Mouse (Mus musculus): ENCODE measurements around the gene Abcb8. TPM values are rescaled to one million over a fixed set of nuclear protein-coding genes. Genes with fewer than 3 reads are reported as not detected.
"Not testable (repeated sequence)": the region's sequence is repeated elsewhere in the genome, so short reads cannot be mapped to it uniquely, and the experiment has no call there.

The Abcb8 gene
- polyA plus RNA-seq, 1 experiment from 2014 or later = 52.5 TPM

- H3K4me2 ChIP-seq (replicated peaks; ENCODE audit: low read depth, low read length) = peak overlapping the region; percentile 59
- ATAC-seq (ENCODE audit: insufficient number of reproducible peaks, insufficient read depth, low FRiP score, low read depth) = peak; percentile 95
- H3K4me1 ChIP-seq (ENCODE audit: control insufficient read depth, insufficient read depth, low read length) = peaks cover 7% of the 10 kb centered on the region; the same call in 1 of the 2 replicates
- peak overlapping the region; percentile 56 for H3K4me3 ChIP-seq (ENCODE audit: low read depth, low read length)
- no peaks in the 10 kb centered on the region for H3K27me3 ChIP-seq (ENCODE audit: control insufficient read depth, insufficient read depth, low read length)
- no peaks in the 10 kb centered on the region for H3K9me3 ChIP-seq (ENCODE audit: control insufficient read depth, low read depth, low read length)
- no peaks in the 10 kb centered on the region for H3K36me3 ChIP-seq (ENCODE audit: control insufficient read depth, insufficient read depth, low read length)
- whole genome bisulfite sequencing = under 1% methylated on average over 36 of the region's 36 CpGs
- no peak overlapping the region; the same call in 1 of the 2 replicates for H3K9ac ChIP-seq (replicated peaks; ENCODE audit: low read depth, low read length)
- peak overlapping the region; percentile 79; the same call in 1 of the 2 replicates for H3K27ac ChIP-seq (ENCODE audit: low read length)
These were observed 867 bp downstream of the Abcb8 start for GRCm38 (mm10) chr5:24394165-24394894.

- H3K9me3 ChIP-seq (ENCODE audit: control insufficient read depth, low read depth, low read length); H3K36me3 ChIP-seq (ENCODE audit: control insufficient read depth, insufficient read depth, low read length); H3K27ac ChIP-seq (ENCODE audit: low read length); H3K9ac ChIP-seq (replicated peaks; ENCODE audit: low read depth, low read length); H3K4me3 ChIP-seq (ENCODE audit: low read depth, low read length); ATAC-seq (ENCODE audit: insufficient number of reproducible peaks, insufficient read depth, low FRiP score, low read depth); H3K4me1 ChIP-seq (ENCODE audit: control insufficient read depth, insufficient read depth, low read length); H3K27me3 ChIP-seq (ENCODE audit: control insufficient read depth, insufficient read depth, low read length); H3K4me2 ChIP-seq (replicated peaks; ENCODE audit: low read depth, low read length): not testable (repeated sequence)
- 88% methylated on average over 6 of the region's 6 CpGs for WGBS
These were observed 2.8 kb downstream of the Abcb8 start for GRCm38 (mm10) chr5:24396254-24396653.

- H3K4me2 ChIP-seq (replicated peaks; ENCODE audit: low read depth, low read length) = no peak overlapping the region
- H3K27me3 ChIP-seq (ENCODE audit: control insufficient read depth, insufficient read depth, low read length) = no peaks in the 10 kb centered on the region
- H3K27ac ChIP-seq (ENCODE audit: low read length) = no peak overlapping the region
- no peaks in the 10 kb centered on the region for H3K9me3 ChIP-seq (ENCODE audit: control insufficient read depth, low read depth, low read length)
- H3K4me3 ChIP-seq (ENCODE audit: low read depth, low read length) = no peak overlapping the region
- no peak for ATAC-seq (ENCODE audit: insufficient number of reproducible peaks, insufficient read depth, low FRiP score, low read depth)
- H3K36me3 ChIP-seq (ENCODE audit: control insufficient read depth, insufficient read depth, low read length) = peaks cover 13% of the 10 kb centered on the region; the same call in 1 of the 2 replicates
- WGBS = 90% methylated on average over 10 of the region's 10 CpGs
- no peak overlapping the region for H3K9ac ChIP-seq (replicated peaks; ENCODE audit: low read depth, low read length)
- H3K4me1 ChIP-seq (ENCODE audit: control insufficient read depth, insufficient read depth, low read length) = peaks cover 3% of the 10 kb centered on the region; the same call in 1 of the 2 replicates
These were observed 6.2 kb downstream of the Abcb8 start for GRCm38 (mm10) chr5:24399686-24400085.

- WGBS = 92% methylated on average over 11 of the region's 11 CpGs
- no peak overlapping the region for H3K9ac ChIP-seq (replicated peaks; ENCODE audit: low read depth, low read length)
- no peaks in the 10 kb centered on the region for H3K4me1 ChIP-seq (ENCODE audit: control insufficient read depth, insufficient read depth, low read length)
- peaks cover 13% of the 10 kb centered on the region; the same call in 1 of the 2 replicates for H3K36me3 ChIP-seq (ENCODE audit: control insufficient read depth, insufficient read depth, low read length)
- H3K4me3 ChIP-seq (ENCODE audit: low read depth, low read length) = no peak overlapping the region
- no peak overlapping the region for H3K27ac ChIP-seq (ENCODE audit: low read length)
- no peak overlapping the region for H3K4me2 ChIP-seq (replicated peaks; ENCODE audit: low read depth, low read length)
- H3K9me3 ChIP-seq (ENCODE audit: control insufficient read depth, low read depth, low read length) = no peaks in the 10 kb centered on the region
- no peaks in the 10 kb centered on the region for H3K27me3 ChIP-seq (ENCODE audit: control insufficient read depth, insufficient read depth, low read length)
- no peak for ATAC-seq (ENCODE audit: insufficient number of reproducible peaks, insufficient read depth, low FRiP score, low read depth)
These were observed 6.9 kb downstream of the Abcb8 start for GRCm38 (mm10) chr5:24400362-24400761.

GRCm38 (mm10) chr5:24400911-24401605 lies 7.6 kb downstream of the Abcb8 start:
- Histone ChIP-seq H3K27ac (ENCODE audit: low read length) (no peak overlapping the region), H3K9me3 (ENCODE audit: control insufficient read depth, low read depth, low read length) (no peaks in the 10 kb centered on the region), H3K27me3 (ENCODE audit: control insufficient read depth, insufficient read depth, low read length) (no peaks in the 10 kb centered on the region)

GRCm38 (mm10) chr5:24401969-24402368 lies 8.5 kb downstream of the Abcb8 start:
- WGBS = 73% methylated on average over 9 of the region's 9 CpGs
- Histone ChIP-seq H3K9ac (replicated peaks; ENCODE audit: low read depth, low read length) (no peak overlapping the region), H3K27ac (ENCODE audit: low read length) (no peak overlapping the region), H3K4me3 (ENCODE audit: low read depth, low read length) (no peak overlapping the region), H3K4me1 (ENCODE audit: control insufficient read depth, insufficient read depth, low read length) (no peaks in the 10 kb centered on the region), H3K9me3 (ENCODE audit: control insufficient read depth, low read depth, low read length) (no peaks in the 10 kb centered on the region), H3K4me2 (replicated peaks; ENCODE audit: low read depth, low read length) (no peak overlapping the region), H3K36me3 (ENCODE audit: control insufficient read depth, insufficient read depth, low read length) (peaks cover 21% of the 10 kb centered on the region), H3K27me3 (ENCODE audit: control insufficient read depth, insufficient read depth, low read length) (no peaks in the 10 kb centered on the region)
- no peak for ATAC-seq (ENCODE audit: insufficient number of reproducible peaks, insufficient read depth, low FRiP score, low read depth)

More at GRCm38 (mm10) chr5:24400911-24401605, 7.6 kb downstream of the Abcb8 start:
- ATAC-seq (ENCODE audit: insufficient number of reproducible peaks, insufficient read depth, low FRiP score, low read depth) = no peak
- Histone ChIP-seq H3K4me3 (ENCODE audit: low read depth, low read length) (no peak overlapping the region), H3K4me1 (ENCODE audit: control insufficient read depth, insufficient read depth, low read length) (no peaks in the 10 kb centered on the region), H3K4me2 (replicated peaks; ENCODE audit: low read depth, low read length) (no peak overlapping the region), H3K36me3 (ENCODE audit: control insufficient read depth, insufficient read depth, low read length) (peaks cover 14% of the 10 kb centered on the region; the same call in 1 of the 2 replicates), H3K9ac (replicated peaks; ENCODE audit: low read depth, low read length) (no peak overlapping the region)
- 88% methylated on average over 5 of the region's 5 CpGs for whole genome bisulfite sequencing

- Histone ChIP-seq H3K9me3 (ENCODE audit: control insufficient read depth, low read depth, low read length) (no peaks in the 10 kb centered on the region), H3K27me3 (ENCODE audit: control insufficient read depth, insufficient read depth, low read length) (no peaks in the 10 kb centered on the region), H3K36me3 (ENCODE audit: control insufficient read depth, insufficient read depth, low read length) (peaks cover 26% of the 10 kb centered on the region), H3K4me3 (ENCODE audit: low read depth, low read length) (no peak overlapping the region), H3K4me2 (replicated peaks; ENCODE audit: low read depth, low read length) (no peak overlapping the region), H3K9ac (replicated peaks; ENCODE audit: low read depth, low read length) (no peak overlapping the region), H3K27ac (ENCODE audit: low read length) (no peak overlapping the region), H3K4me1 (ENCODE audit: control insufficient read depth, insufficient read depth, low read length) (no peaks in the 10 kb centered on the region)
- 86% methylated on average over 6 of the region's 6 CpGs for WGBS
- no peak for ATAC-seq (ENCODE audit: insufficient number of reproducible peaks, insufficient read depth, low FRiP score, low read depth)
These were observed 11.3 kb downstream of the Abcb8 start for GRCm38 (mm10) chr5:24404594-24405360.

- no peaks in the 10 kb centered on the region for H3K27me3 ChIP-seq (ENCODE audit: control insufficient read depth, insufficient read depth, low read length)
- H3K9me3 ChIP-seq (ENCODE audit: control insufficient read depth, low read depth, low read length) = no peaks in the 10 kb centered on the region
- no peak for ATAC-seq (ENCODE audit: insufficient number of reproducible peaks, insufficient read depth, low FRiP score, low read depth)
- H3K4me3 ChIP-seq (ENCODE audit: low read depth, low read length) = no peak overlapping the region
- no peaks in the 10 kb centered on the region for H3K4me1 ChIP-seq (ENCODE audit: control insufficient read depth, insufficient read depth, low read length)
- WGBS = 70% methylated on average over 3 of the region's 3 CpGs
- no peak overlapping the region for H3K27ac ChIP-seq (ENCODE audit: low read length)
- no peak overlapping the region for H3K9ac ChIP-seq (replicated peaks; ENCODE audit: low read depth, low read length)
- peaks cover 23% of the 10 kb centered on the region for H3K36me3 ChIP-seq (ENCODE audit: control insufficient read depth, insufficient read depth, low read length)
- no peak overlapping the region for H3K4me2 ChIP-seq (replicated peaks; ENCODE audit: low read depth, low read length)
These were observed 12.0 kb downstream of the Abcb8 start for GRCm38 (mm10) chr5:24405389-24405876.

Measured in stomach, embryonic 14.5 days (tissue).